In the genomic region with DNA sequence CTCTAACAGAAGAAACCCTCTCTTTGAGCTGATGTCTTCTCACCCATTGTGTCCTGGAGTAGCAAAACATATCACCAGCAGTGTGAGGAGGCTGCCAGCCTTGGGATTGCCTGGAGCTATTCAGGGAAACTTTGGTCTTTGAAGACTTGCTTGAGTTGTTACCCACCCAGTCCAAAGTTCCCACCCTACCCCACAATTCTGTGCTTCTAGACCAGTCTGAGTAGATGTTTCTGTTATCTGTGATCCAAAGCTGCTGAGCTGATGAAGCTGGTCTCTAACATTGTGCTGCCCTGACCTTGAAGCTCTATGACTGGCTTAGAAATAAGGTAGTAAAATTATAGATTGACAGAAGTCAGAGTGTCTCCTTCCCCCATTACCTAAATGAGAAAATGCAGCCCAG, we compare ENCODE assay signal across 29 mouse cellular contexts.
"Had no signal": no experiment of that assay in that cellular context is flagged by ENCODE, and none has a peak within 500 bp of the region (broad histone marks: within the 10 kb centered on the region; RNA-seq: fewer than 3 reads in every experiment).

No protein-coding gene starts in this region.

- H3K9ac ChIP-seq: embryonic facial prominence, embryonic 12.5 days; embryonic facial prominence, embryonic 13.5 days; embryonic facial prominence, embryonic 15.5 days; forebrain, embryonic 12.5 days; forebrain, embryonic 13.5 days; forebrain, embryonic 15.5 days; forebrain, postnatal 0 days had no signal

- ATAC-seq: forebrain, embryonic 13.5 days; forebrain, embryonic 14.5 days; forebrain, embryonic 15.5 days; forebrain, embryonic 16.5 days; forebrain, postnatal 0 days had no signal

- DNase-seq: cerebellum, adult 2 months; cerebellum, adult 8-10 months; cerebellum, adult 9-10 months; cerebellum, adult 9-11 months; cerebellum, postnatal 10 days; cerebellum, postnatal 14 days; cerebellum, postnatal 25 days; cerebellum, postnatal 36 days; embryo, embryonic 11 days; forebrain, postnatal 0 days; gastrocnemius, adult 2 months; gastrocnemius, postnatal 10 days; gastrocnemius, postnatal 14 days; gastrocnemius, postnatal 25 days; gastrocnemius, postnatal 36 days; heart, adult 11 months; heart, adult 18-20 months; heart, adult 2 months had no signal

- H3K4me1 ChIP-seq: embryonic facial prominence, embryonic 12.5 days; embryonic facial prominence, embryonic 13.5 days; embryonic facial prominence, embryonic 15.5 days; forebrain, embryonic 10.5 days; forebrain, embryonic 12.5 days; forebrain, embryonic 13.5 days had no signal

- H3K27me3 ChIP-seq: embryonic facial prominence, embryonic 12.5 days; embryonic facial prominence, embryonic 13.5 days; embryonic facial prominence, embryonic 15.5 days; forebrain, embryonic 12.5 days; forebrain, embryonic 13.5 days; forebrain, embryonic 15.5 days had no signal

- H3K4me3 ChIP-seq: embryonic facial prominence, embryonic 10.5 days; embryonic facial prominence, embryonic 12.5 days; embryonic facial prominence, embryonic 13.5 days; embryonic facial prominence, embryonic 15.5 days; erythroblast, embryonic 14.5 days; forebrain, embryonic 10.5 days; forebrain, embryonic 12.5 days; forebrain, embryonic 13.5 days; forebrain, embryonic 15.5 days; gastrocnemius, adult 2 months; heart, adult 2 months had no signal

- H3K9me3 ChIP-seq: embryonic facial prominence, embryonic 12.5 days; embryonic facial prominence, embryonic 13.5 days; embryonic facial prominence, embryonic 15.5 days; forebrain, embryonic 12.5 days; forebrain, embryonic 13.5 days; forebrain, embryonic 15.5 days had no signal

- H3K4me2 ChIP-seq: embryonic facial prominence, embryonic 12.5 days; embryonic facial prominence, embryonic 13.5 days; embryonic facial prominence, embryonic 15.5 days; forebrain, embryonic 12.5 days; forebrain, embryonic 13.5 days; forebrain, embryonic 15.5 days had no signal

- H3K36me3 ChIP-seq: embryonic facial prominence, embryonic 10.5 days; embryonic facial prominence, embryonic 12.5 days; embryonic facial prominence, embryonic 13.5 days; embryonic facial prominence, embryonic 15.5 days; forebrain, embryonic 10.5 days; forebrain, embryonic 12.5 days; forebrain, embryonic 15.5 days had no signal

- H3K27ac ChIP-seq: embryonic facial prominence, embryonic 10.5 days; embryonic facial prominence, embryonic 12.5 days; embryonic facial prominence, embryonic 13.5 days; embryonic facial prominence, embryonic 15.5 days; forebrain, embryonic 10.5 days; forebrain, embryonic 12.5 days; forebrain, embryonic 13.5 days; forebrain, embryonic 15.5 days; gastrocnemius, adult 2 months; heart, adult 2 months had no signal
